Mouse (Mus musculus): Measurements from ENCODE around the gene Ankar. TPM values are rescaled to one million over a fixed set of nuclear protein-coding genes. Genes with fewer than 3 reads are reported as not detected.

The Ankar gene
- polyA plus RNA-seq (2014; fragmentation: Illumina TruSeq; extraction: RNeasy Lipid Tissue Mini Kit (QIAGEN cat#74804); ENCODE audit: low read depth, low replicate concordance) = not detected

GRCm38 (mm10) chr1:72700479-72700878 lies at the start of gene Ankar:
TSS of gene Ankar (minus strand) at chr1:72700579.

GRCm38 (mm10) chr1:72710753-72711653 lies 10.6 kb upstream of the Ankar start, which contains the start of gene Rpl37a:
TSS of gene Rpl37a (plus strand) at chr1:72711290.

Other genes with a start within 250 kb of the Ankar start
- not detected for gene March4, start 163.6 kb downstream of the Ankar start, polyA plus RNA-seq (2014; fragmentation: Illumina TruSeq; extraction: RNeasy Lipid Tissue Mini Kit (QIAGEN cat#74804); ENCODE audit: low read depth, low replicate concordance)
- gene Smarcal1, start 117.3 kb downstream of the Ankar start, polyA plus RNA-seq (2014; fragmentation: Illumina TruSeq; extraction: RNeasy Lipid Tissue Mini Kit (QIAGEN cat#74804); ENCODE audit: low read depth, low replicate concordance) = 4.5 TPM
- gene Rpl37a, start 10.7 kb upstream of the Ankar start, polyA plus RNA-seq (2014; fragmentation: Illumina TruSeq; extraction: RNeasy Lipid Tissue Mini Kit (QIAGEN cat#74804); ENCODE audit: low read depth, low replicate concordance) = 25.2 TPM
- gene Igfbp2, start 123.9 kb upstream of the Ankar start, polyA plus RNA-seq (2014; fragmentation: Illumina TruSeq; extraction: RNeasy Lipid Tissue Mini Kit (QIAGEN cat#74804); ENCODE audit: low read depth, low replicate concordance) = not detected
- gene Igfbp5, start 174.3 kb upstream of the Ankar start, polyA plus RNA-seq (2014; fragmentation: Illumina TruSeq; extraction: RNeasy Lipid Tissue Mini Kit (QIAGEN cat#74804); ENCODE audit: low read depth, low replicate concordance) = 289 TPM

All from kidney, adult 10 weeks (tissue).